Mouse (Mus musculus) neural tube, embryonic 14.5 days (tissue): Measurements from ENCODE around the gene Stard9. TPM values are rescaled to one million over a fixed set of nuclear protein-coding genes. Genes with fewer than 3 reads are reported as not detected.

Experiments used
- ATAC-seq: fragments of 200-750 bp; cut with Nextera tagmentation; 2 replicates; pipeline ENCODE4 v1.8.0; 2017; ENCODE audit warnings: low read depth, mild to moderate bottlenecking, moderate TSS enrichment, moderate library complexity
- H3K27ac ChIP-seq: fragments of 300-500 bp; sonication (generic); 2 replicates; pipeline ENCODE4 v1.5.1; 2014; ENCODE audit warnings: low read depth, mild to moderate bottlenecking, control low read depth, low read length, moderate library complexity, mixed read lengths
- H3K27me3 ChIP-seq: fragments of 300-500 bp; sonication (generic); 2 replicates; pipeline ENCODE4 v1.6.1; 2014; ENCODE audit warnings: low read length; ENCODE audit not compliant: control insufficient read depth, insufficient read depth
- H3K36me3 ChIP-seq: fragments of 300-500 bp; sonication (generic); 2 replicates; pipeline ENCODE4 v1.6.1; 2014; ENCODE audit warnings: low read length, mixed read lengths; ENCODE audit not compliant: control insufficient read depth, insufficient read depth
- H3K4me1 ChIP-seq: fragments of 300-500 bp; sonication (generic); 2 replicates; pipeline ENCODE4 v1.6.1; 2014; ENCODE audit warnings: low read length; ENCODE audit not compliant: control insufficient read depth, insufficient read depth
- H3K4me2 ChIP-seq: fragments of 300-500 bp; sonication (generic); 2 replicates; pipeline ENCODE4 v1.6.1; 2014; ENCODE audit warnings: mild to moderate bottlenecking, low read depth, low read length, control low read depth
- H3K4me3 ChIP-seq: fragments of 300-500 bp; sonication (generic); 2 replicates; pipeline ENCODE4 v1.5.1; 2014; ENCODE audit warnings: low read depth, low read length, control low read depth, mixed read lengths
- H3K9ac ChIP-seq: fragments of 300-500 bp; sonication (generic); replicated peaks from 2 replicates; pipeline ENCODE4 v1.6.1; 2014; ENCODE audit warnings: low read depth, mild to moderate bottlenecking, control low read depth, low read length, mixed read lengths
- H3K9me3 ChIP-seq: fragments of 300-500 bp; sonication (generic); 2 replicates; pipeline ENCODE4 v1.6.1; 2016; ENCODE audit warnings: low read length; ENCODE audit not compliant: control insufficient read depth
- WGBS: fragments of 180-500 bp; shearing (Covaris S2); extraction: QIAGEN DNeasy Blood & Tissue Kit; methylation state at CpG from one replicate; pipeline ENCODE4 v1.1.7; 2014; 5-methylcytosine and 5-hydroxymethylcytosine counted together
- polyA plus RNA-seq: library from polyadenylated mRNA; unstranded; fragments of >200 nt; fragmentation: Nextera tagmentation; extraction: Ambion mirVana; gene quantifications from 2 replicates; pipeline ENCODE4 v1.2.1, GENCODE M21; 2014

Gene Stard9
- polyA plus RNA-seq, 1 experiment from 2014 or later: 7.9 TPM

DNA sequence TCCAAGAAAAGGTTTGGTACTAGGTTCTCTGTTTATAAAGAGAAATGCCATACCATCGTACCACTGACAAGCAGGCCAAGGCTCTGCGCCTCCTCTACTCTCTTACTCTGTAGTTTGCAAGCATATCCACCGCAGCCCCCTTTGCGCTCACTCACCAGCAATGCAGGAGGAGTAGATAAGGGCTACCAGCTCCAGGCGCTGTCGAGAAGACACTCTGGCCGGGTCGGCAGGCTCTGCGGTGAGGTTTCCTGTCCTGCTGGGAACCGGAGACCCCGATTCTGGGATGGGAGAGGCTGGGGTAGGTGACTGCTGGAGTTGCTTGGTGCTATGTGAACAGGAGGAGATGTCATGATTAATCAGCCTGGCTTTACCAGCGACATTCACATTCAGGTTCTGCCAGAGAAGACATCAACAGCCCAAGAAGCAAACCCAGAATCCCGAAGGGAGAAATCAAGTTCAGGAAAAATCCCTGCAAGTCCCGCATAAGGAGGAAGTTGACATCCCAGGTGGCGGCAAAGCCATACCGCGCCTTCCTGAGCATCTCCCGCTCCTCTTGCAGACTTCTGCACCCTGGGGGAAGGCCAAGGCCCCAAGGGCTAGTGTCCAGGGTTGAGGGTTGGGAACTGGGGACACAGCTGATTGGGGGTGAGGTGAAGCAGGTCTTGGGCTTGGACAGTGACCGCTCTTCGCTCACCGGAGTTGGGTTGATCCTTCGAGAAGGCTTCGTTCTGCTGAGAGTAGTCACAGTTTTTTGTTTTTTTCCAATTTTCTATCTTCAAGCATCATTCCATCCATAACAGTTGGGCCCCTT, 101.1 kb downstream of the Stard9 start:
- peak overlapping the region; percentile 99 for H3K4me2 ChIP-seq
- peak overlapping the region; percentile 93 for H3K4me3 ChIP-seq
- 7% methylated on average over 23 of the region's 23 CpGs for WGBS
- no peaks in the 10 kb centered on the region for H3K9me3 ChIP-seq
- H3K36me3 ChIP-seq: peaks cover 34% of the 10 kb centered on the region
- H3K9ac ChIP-seq: peak overlapping the region; percentile 86
- no peak overlapping the region; the same call in 1 of the 2 replicates for H3K27ac ChIP-seq
- no peaks in the 10 kb centered on the region for H3K27me3 ChIP-seq
- H3K4me1 ChIP-seq: peaks cover 25% of the 10 kb centered on the region
- no peak for ATAC-seq

DNA sequence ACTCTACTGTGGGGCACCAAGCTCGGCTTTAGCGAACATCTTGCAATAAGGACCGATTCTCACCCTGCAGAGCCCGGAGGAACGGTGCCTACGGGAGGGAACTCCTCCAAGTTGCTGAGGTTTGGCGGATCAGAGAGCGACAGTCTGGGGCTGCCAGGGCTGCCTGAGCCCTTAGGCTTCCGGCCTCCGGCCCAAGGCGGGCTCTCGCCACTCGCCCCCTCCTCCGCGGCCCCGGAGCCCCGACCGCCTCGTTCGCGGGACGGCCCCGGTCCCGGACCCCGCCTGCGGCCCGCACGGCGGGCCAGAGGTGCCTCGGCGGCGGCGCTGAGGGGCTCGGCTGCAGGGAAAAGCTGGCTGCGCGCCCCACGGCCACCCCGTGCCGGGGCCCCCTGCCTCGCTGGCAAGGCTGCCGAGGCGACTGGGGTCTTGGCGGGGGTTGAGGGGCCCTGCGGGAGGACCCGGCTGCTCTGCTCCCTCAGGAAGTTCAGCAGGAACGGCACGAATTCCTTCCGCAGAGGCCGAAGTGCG, 101.8 kb downstream of the Stard9 start:
- no peaks in the 10 kb centered on the region for H3K9me3 ChIP-seq
- ATAC-seq: peak; percentile 61
- peak overlapping the region; percentile 86 for H3K9ac ChIP-seq
- peaks cover 27% of the 10 kb centered on the region for H3K36me3 ChIP-seq
- H3K4me3 ChIP-seq: peak overlapping the region; percentile 93
- H3K4me1 ChIP-seq: peaks cover 25% of the 10 kb centered on the region
- H3K27me3 ChIP-seq: no peaks in the 10 kb centered on the region
- H3K4me2 ChIP-seq: peak overlapping the region; percentile 99
- under 1% methylated on average over 49 of the region's 50 CpGs for WGBS
- H3K27ac ChIP-seq: peak overlapping the region; percentile 84

DNA sequence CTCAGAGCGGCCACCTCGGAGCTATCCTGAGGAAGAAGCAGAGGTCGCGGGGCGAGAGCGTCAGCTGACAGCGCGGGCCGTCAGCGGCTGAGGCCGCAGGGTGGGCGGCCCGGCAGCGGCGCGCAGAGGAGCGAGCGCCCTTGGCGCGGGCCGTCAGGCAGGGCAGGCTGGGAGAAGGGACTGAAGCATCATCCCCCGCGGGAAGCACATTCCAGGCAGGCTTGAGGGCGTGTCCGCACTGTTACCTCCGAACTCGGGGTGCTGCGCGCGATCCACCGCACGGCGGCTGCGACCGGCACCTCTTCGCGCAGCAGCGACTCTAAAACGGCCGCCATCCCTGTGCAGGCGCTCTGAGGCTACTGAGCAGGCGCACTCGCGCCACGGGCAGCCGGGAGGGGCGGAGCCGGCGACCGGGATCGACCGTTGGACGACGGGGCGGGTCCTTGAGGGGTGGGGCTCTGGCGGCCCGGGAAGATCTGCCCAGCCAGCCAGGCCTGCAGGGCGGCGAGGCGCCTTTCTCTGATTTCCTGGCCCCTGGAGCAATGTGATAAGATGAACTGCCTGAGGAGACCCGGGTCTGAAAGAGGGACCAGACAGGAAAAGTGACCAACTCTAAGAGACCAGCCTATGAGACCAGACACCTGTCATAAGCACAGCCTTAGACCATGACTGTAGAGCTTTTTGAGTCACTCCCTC, 102.4 kb downstream of the Stard9 start:
- peak; percentile 99 for ATAC-seq
- H3K27ac ChIP-seq: peak overlapping the region; percentile 84
- WGBS: under 1% methylated on average over 55 of the region's 61 CpGs
- H3K9me3 ChIP-seq: no peaks in the 10 kb centered on the region
- peak overlapping the region; percentile 86 for H3K9ac ChIP-seq
- H3K4me2 ChIP-seq: peak overlapping the region; percentile 99
- H3K4me1 ChIP-seq: peaks cover 25% of the 10 kb centered on the region
- no peaks in the 10 kb centered on the region for H3K27me3 ChIP-seq
- H3K4me3 ChIP-seq: peak overlapping the region; percentile 93
- H3K36me3 ChIP-seq: peaks cover 21% of the 10 kb centered on the region

DNA sequence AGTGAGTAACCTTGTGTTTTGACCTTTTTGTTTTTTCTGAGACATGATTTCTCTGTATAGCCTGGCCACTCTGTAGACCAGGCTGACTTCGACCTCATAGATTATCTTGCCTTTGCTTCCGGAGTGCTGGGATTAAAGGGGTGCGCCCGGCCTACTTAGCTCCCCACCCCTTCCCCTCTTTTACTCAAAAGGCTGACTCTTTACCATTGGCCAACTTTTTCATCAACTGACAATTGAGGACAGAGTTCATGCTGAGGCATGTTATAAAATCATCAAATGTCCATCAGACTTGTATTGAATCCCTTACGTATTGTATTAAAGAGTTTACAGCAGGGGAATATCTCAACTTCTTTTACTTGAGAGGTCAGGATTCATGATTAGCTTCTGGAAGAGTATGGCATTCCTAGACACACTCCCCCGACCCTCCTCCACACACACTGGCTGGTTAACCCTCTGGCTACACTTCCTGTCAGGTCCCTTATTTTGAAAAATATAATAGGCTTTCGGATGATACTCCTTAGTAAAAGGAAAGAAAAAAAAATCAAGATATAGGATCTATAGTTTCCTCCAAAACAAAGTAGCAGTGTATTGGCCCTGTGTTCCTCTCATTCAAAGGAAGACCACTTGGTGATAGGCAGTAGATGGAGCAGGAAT, 103.1 kb downstream of the Stard9 start:
- WGBS: 36% methylated on average over 7 of the region's 7 CpGs
- Histone ChIP-seq H3K36me3 (peaks cover 16% of the 10 kb centered on the region), H3K4me1 (peaks cover 25% of the 10 kb centered on the region), H3K4me2 (peak overlapping the region; percentile 99), H3K27me3 (no peaks in the 10 kb centered on the region), H3K9me3 (no peaks in the 10 kb centered on the region), H3K4me3 (peak overlapping the region; percentile 93), H3K27ac (peak overlapping the region; percentile 84; the same call in 1 of the 2 replicates), H3K9ac (no peak overlapping the region; the same call in 1 of the 2 replicates)
- ATAC-seq: peak; percentile 7; the same call in 1 of the 2 replicates

DNA sequence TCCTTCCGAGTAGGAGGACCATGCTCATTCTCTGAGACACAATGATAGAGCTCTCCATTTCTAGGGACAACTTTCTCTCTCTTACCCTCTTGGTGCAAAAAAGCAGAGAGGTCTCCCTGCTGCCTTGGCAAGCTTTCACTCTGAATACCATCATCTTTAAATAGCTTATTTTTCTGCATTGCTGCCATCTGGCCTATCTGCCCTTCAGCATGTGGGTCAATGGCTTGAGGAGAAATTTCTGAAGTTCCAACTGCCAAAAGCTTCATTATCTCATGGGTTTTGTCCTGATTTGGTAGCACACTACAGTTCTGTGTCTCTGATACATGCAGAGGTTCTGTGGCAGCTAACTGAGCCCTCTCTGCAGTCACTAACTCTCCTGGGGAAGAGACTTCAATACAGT, 116.6 kb downstream of the Stard9 start:
- Histone ChIP-seq H3K27ac (no peak overlapping the region), H3K4me1 (no peaks in the 10 kb centered on the region), H3K4me2 (no peak overlapping the region), H3K27me3 (no peaks in the 10 kb centered on the region), H3K9me3 (no peaks in the 10 kb centered on the region), H3K36me3 (peaks cover 38% of the 10 kb centered on the region), H3K9ac (no peak overlapping the region), H3K4me3 (no peak overlapping the region)
- no peak for ATAC-seq
- 92% methylated on average over 1 of the region's 1 CpGs for WGBS

DNA sequence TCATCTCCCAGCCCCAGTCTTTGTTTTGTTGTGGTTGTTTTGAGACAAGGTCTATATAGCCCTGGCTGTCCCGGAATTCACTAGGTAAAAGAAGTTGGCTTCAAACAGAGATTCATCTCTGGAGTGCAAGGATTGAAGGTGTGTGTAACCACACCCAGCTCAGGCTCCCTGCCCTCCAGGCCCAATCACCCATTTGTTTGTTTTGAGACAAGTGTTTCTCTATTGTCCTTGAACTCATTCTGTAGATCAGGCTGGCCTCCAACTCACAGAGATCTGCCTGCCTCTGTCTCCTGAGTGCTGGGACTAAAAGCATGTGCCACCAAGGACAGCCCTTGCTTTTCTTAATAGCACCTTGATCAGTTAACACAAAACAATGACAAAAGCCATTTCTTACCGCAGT, 119.1 kb downstream of the Stard9 start:
- 92% methylated on average over 2 of the region's 2 CpGs for WGBS
- Histone ChIP-seq H3K9ac (no peak overlapping the region), H3K27me3 (no peaks in the 10 kb centered on the region), H3K36me3 (peaks cover 30% of the 10 kb centered on the region), H3K9me3 (no peaks in the 10 kb centered on the region), H3K4me2 (no peak overlapping the region), H3K4me1 (no peaks in the 10 kb centered on the region), H3K4me3 (no peak overlapping the region), H3K27ac (no peak overlapping the region)
- ATAC-seq: no peak

DNA sequence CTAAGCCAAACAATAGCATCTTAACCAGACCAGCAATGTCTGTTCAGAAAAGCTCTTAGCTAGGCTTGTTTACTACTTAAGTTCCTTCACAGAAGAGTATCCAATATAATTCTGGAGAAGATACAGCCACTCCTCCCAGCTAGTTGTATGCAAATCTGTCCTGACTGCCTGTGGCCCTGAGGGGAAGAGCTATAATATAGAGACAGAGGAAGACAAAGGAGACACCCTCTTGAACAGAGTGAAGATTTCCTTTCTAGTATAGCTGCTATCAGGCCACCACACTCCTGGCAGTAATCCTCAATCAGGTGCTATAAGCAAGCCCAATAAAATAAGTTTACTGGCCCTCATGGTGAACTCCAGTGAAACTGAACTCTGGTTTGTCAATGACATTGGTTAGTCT, 133.0 kb downstream of the Stard9 start:
- peaks cover 13% of the 10 kb centered on the region for H3K36me3 ChIP-seq
- H3K4me2 ChIP-seq: no peak overlapping the region
- ATAC-seq: no peak
- no peaks in the 10 kb centered on the region for H3K27me3 ChIP-seq
- no peaks in the 10 kb centered on the region for H3K4me1 ChIP-seq
- no peak overlapping the region for H3K9ac ChIP-seq
- H3K9me3 ChIP-seq: no peaks in the 10 kb centered on the region
- H3K4me3 ChIP-seq: no peak overlapping the region
- H3K27ac ChIP-seq: no peak overlapping the region

DNA sequence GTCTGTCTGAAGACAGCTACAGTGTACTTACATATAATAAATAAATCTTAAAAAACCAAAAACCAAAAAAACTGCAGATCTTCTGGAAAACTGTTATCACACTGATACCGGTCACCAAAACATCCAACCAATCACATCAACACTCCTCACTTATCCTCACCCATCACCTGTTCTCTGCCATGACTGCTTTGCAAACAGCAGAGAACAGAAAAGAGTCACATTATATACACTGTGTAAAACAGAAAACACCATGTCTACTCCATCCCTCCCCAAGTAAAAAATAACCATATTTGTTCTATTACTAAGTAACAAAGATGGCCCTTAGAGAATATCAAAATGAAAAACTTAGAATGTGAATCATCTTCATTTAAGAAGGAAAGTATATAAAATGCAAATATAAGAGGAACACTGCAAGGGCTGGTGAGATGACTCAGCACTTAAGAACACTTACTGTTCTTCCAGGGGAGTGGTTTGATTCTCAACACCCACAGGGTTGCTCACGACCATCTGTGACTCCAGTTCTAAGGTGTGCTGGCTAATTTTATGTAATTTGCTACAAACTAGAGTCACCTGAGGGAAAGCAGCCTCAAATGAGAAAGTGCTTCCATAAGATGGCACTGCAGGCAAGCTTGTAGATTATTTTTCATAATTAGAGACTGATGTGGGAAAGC, 141.5 kb downstream of the Stard9 start:
- Histone ChIP-seq H3K36me3 (no peaks in the 10 kb centered on the region; the same call in 1 of the 2 replicates), H3K9ac (no peak overlapping the region), H3K27ac (no peak overlapping the region), H3K9me3 (no peaks in the 10 kb centered on the region), H3K4me3 (no peak overlapping the region), H3K4me2 (no peak overlapping the region), H3K27me3 (no peaks in the 10 kb centered on the region), H3K4me1 (no peaks in the 10 kb centered on the region)
- 95% methylated on average over 2 of the region's 2 CpGs for WGBS
- ATAC-seq: no peak
